Mouse (Mus musculus): ENCODE measurements around the gene Cdh26. TPM values are rescaled to one million over a fixed set of nuclear protein-coding genes. Genes with fewer than 3 reads are reported as not detected.

Cdh26 gene
- total and polyA plus RNA-seq, 2 experiments from 2014 or later = 0.32 to 0.49 TPM

DNA sequence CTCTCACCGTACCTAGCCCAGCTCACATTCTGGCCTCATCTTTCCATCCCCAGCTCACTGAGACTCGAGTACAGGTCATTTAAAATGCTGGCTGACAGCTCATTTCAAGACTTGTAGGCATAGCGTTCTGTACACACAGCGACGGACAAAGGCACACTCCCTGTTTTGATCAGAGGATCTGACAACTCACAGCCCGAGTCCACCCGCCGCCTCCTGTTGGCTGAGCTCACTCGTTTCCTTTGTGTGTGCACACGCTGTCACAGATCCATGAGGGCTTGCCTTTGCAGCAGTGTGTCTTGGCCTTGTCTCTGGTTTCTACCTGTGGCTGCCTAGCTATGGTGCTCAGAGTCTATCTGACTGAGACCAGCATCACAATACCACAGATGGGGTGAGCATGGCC lies 72.1 kb downstream of the Cdh26 start:
- no peak for TF ChIP-seq CTCF (IDR thresholded peaks at IDR 0.05)
- no peaks in the 10 kb centered on the region for H3K36me3 ChIP-seq (ENCODE audit: insufficient read depth, low read length)
- no peak for DNase-seq (ENCODE audit: low spot score)
- ATAC-seq (ENCODE audit: low FRiP score) = no peak
- H3K4me1 ChIP-seq (ENCODE audit: insufficient read depth, low read length) = no peaks in the 10 kb centered on the region
- no peak overlapping the region for H3K4me3 ChIP-seq (ENCODE audit: low read depth, low read length)
- H3K9ac ChIP-seq (replicated peaks; ENCODE audit: low read length, poor library complexity, severe bottlenecking) = no peak overlapping the region
- 46% methylated on average over 10 of the region's 10 CpGs for WGBS
- no peak overlapping the region for H3K4me2 ChIP-seq (ENCODE audit: low read depth, low read length, poor library complexity, severe bottlenecking)
- no peaks in the 10 kb centered on the region for H3K9me3 ChIP-seq (ENCODE audit: low read length)
- H3K27me3 ChIP-seq (ENCODE audit: insufficient read depth, low read length) = no peaks in the 10 kb centered on the region
- no peak overlapping the region for H3K27ac ChIP-seq (ENCODE audit: low read depth, low read length)

- H3K4me1 ChIP-seq (ENCODE audit: insufficient read depth, low read length) = no peaks in the 10 kb centered on the region
- H3K9ac ChIP-seq (replicated peaks; ENCODE audit: low read length, poor library complexity, severe bottlenecking) = no peak overlapping the region
- no peak for TF ChIP-seq CTCF (IDR thresholded peaks at IDR 0.05)
- H3K4me3 ChIP-seq (ENCODE audit: low read depth, low read length) = no peak overlapping the region
- H3K4me2 ChIP-seq (ENCODE audit: low read depth, low read length, poor library complexity, severe bottlenecking) = no peak overlapping the region
- H3K9me3 ChIP-seq (ENCODE audit: low read length) = no peaks in the 10 kb centered on the region
- 85% methylated on average over 12 of the region's 12 CpGs for WGBS
- DNase-seq (ENCODE audit: low spot score) (no peak), ATAC-seq (ENCODE audit: low FRiP score) (no peak)
- no peaks in the 10 kb centered on the region for H3K27me3 ChIP-seq (ENCODE audit: insufficient read depth, low read length)
- no peaks in the 10 kb centered on the region for H3K36me3 ChIP-seq (ENCODE audit: insufficient read depth, low read length)
- no peak overlapping the region for H3K27ac ChIP-seq (ENCODE audit: low read depth, low read length)
These were observed 75.7 kb downstream of the Cdh26 start for GRCm38 (mm10) chr2:178506056-178506455.

- Histone ChIP-seq H3K27ac (ENCODE audit: low read depth, low read length) (no peak overlapping the region), H3K9me3 (ENCODE audit: low read length) (no peaks in the 10 kb centered on the region), H3K4me3 (ENCODE audit: low read depth, low read length) (no peak overlapping the region), H3K4me2 (ENCODE audit: low read depth, low read length, poor library complexity, severe bottlenecking) (no peak overlapping the region), H3K9ac (replicated peaks; ENCODE audit: low read length, poor library complexity, severe bottlenecking) (no peak overlapping the region), H3K27me3 (ENCODE audit: insufficient read depth, low read length) (no peaks in the 10 kb centered on the region), H3K4me1 (ENCODE audit: insufficient read depth, low read length) (no peaks in the 10 kb centered on the region), H3K36me3 (ENCODE audit: insufficient read depth, low read length) (no peaks in the 10 kb centered on the region)
- peak; percentile 99 for TF ChIP-seq CTCF (IDR thresholded peaks at IDR 0.05)
- ATAC-seq (ENCODE audit: low FRiP score) (peak; percentile 59), DNase-seq (ENCODE audit: low spot score) (peak; percentile 85)
- WGBS = 37% methylated on average over 6 of the region's 6 CpGs
These were observed 77.2 kb downstream of the Cdh26 start for GRCm38 (mm10) chr2:178507379-178508014.

- no peak for ATAC-seq (ENCODE audit: low FRiP score)
- no peaks in the 10 kb centered on the region for H3K36me3 ChIP-seq (ENCODE audit: insufficient read depth, low read length)
- no peak for DNase-seq (ENCODE audit: low spot score)
- H3K4me3 ChIP-seq (ENCODE audit: low read depth, low read length) = no peak overlapping the region
- no peak overlapping the region for H3K9ac ChIP-seq (replicated peaks; ENCODE audit: low read length, poor library complexity, severe bottlenecking)
- TF ChIP-seq CTCF (IDR thresholded peaks at IDR 0.05) = no peak
- H3K9me3 ChIP-seq (ENCODE audit: low read length) = no peaks in the 10 kb centered on the region
- H3K27ac ChIP-seq (ENCODE audit: low read depth, low read length) = no peak overlapping the region
- no peaks in the 10 kb centered on the region for H3K4me1 ChIP-seq (ENCODE audit: insufficient read depth, low read length)
- H3K4me2 ChIP-seq (ENCODE audit: low read depth, low read length, poor library complexity, severe bottlenecking) = no peak overlapping the region
- no peaks in the 10 kb centered on the region for H3K27me3 ChIP-seq (ENCODE audit: insufficient read depth, low read length)
- 80% methylated on average over 6 of the region's 6 CpGs for WGBS
These were observed 77.9 kb downstream of the Cdh26 start for GRCm38 (mm10) chr2:178508279-178508678.

DNA sequence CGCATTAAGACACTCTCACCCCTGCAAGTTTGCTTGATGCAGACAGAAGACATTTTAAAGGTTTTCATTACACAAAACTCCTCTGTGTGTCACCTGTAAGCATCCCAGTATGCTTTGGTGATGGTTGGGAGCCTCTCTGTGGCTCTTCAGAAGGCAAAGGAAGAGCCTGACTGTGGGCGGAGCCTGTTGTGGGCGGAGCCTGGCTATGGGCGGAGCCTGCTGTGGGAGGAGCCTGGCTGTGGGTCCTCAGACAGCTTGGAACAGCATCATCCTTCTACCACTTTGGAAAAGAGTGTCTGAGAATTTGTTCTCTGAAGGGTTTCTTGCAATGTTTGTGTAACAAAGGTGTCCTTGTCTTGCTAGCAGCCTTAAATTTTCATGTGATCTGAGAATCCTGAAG lies 82.7 kb downstream of the Cdh26 start:
- H3K9me3 ChIP-seq (ENCODE audit: low read length) = no peaks in the 10 kb centered on the region
- no peak for TF ChIP-seq CTCF (IDR thresholded peaks at IDR 0.05)
- whole genome bisulfite sequencing = 78% methylated on average over 4 of the region's 4 CpGs
- no peaks in the 10 kb centered on the region for H3K27me3 ChIP-seq (ENCODE audit: insufficient read depth, low read length)
- DNase-seq (ENCODE audit: low spot score) (no peak), ATAC-seq (ENCODE audit: low FRiP score) (no peak)
- no peak overlapping the region for H3K27ac ChIP-seq (ENCODE audit: low read depth, low read length)
- no peak overlapping the region for H3K4me3 ChIP-seq (ENCODE audit: low read depth, low read length)
- no peaks in the 10 kb centered on the region for H3K36me3 ChIP-seq (ENCODE audit: insufficient read depth, low read length)
- H3K4me2 ChIP-seq (ENCODE audit: low read depth, low read length, poor library complexity, severe bottlenecking) = no peak overlapping the region
- no peaks in the 10 kb centered on the region for H3K4me1 ChIP-seq (ENCODE audit: insufficient read depth, low read length)
- H3K9ac ChIP-seq (replicated peaks; ENCODE audit: low read length, poor library complexity, severe bottlenecking) = no peak overlapping the region

GRCm38 (mm10) chr2:178513636-178514071 lies 83.3 kb downstream of the Cdh26 start:
- Histone ChIP-seq H3K27me3 (ENCODE audit: insufficient read depth, low read length) (no peaks in the 10 kb centered on the region), H3K27ac (ENCODE audit: low read depth, low read length) (peak overlapping the region; percentile 26; the same call in 1 of the 2 replicates), H3K36me3 (ENCODE audit: insufficient read depth, low read length) (no peaks in the 10 kb centered on the region), H3K9ac (replicated peaks; ENCODE audit: low read length, poor library complexity, severe bottlenecking) (no peak overlapping the region), H3K9me3 (ENCODE audit: low read length) (no peaks in the 10 kb centered on the region), H3K4me3 (ENCODE audit: low read depth, low read length) (no peak overlapping the region), H3K4me1 (ENCODE audit: insufficient read depth, low read length) (no peaks in the 10 kb centered on the region), H3K4me2 (ENCODE audit: low read depth, low read length, poor library complexity, severe bottlenecking) (no peak overlapping the region; the same call in 1 of the 2 replicates)
- WGBS = 58% methylated on average over 16 of the region's 16 CpGs
- ATAC-seq (ENCODE audit: low FRiP score) (peak; percentile 79), DNase-seq (ENCODE audit: low spot score) (peak; percentile 82)
- TF ChIP-seq CTCF (IDR thresholded peaks at IDR 0.05) = 0 out of 2 replicates have a peak, but pooled peaks have one; percentile 11
